Mouse (Mus musculus) kidney, postnatal 10 days (tissue): Measurements from ENCODE around the gene Itga3.

Experiments used
- DNase-seq: peaks from one replicate; pipeline ENCODE4 v3.0.0; 2021; ENCODE audit warnings: mixed read lengths

Itga3 gene

DNA sequence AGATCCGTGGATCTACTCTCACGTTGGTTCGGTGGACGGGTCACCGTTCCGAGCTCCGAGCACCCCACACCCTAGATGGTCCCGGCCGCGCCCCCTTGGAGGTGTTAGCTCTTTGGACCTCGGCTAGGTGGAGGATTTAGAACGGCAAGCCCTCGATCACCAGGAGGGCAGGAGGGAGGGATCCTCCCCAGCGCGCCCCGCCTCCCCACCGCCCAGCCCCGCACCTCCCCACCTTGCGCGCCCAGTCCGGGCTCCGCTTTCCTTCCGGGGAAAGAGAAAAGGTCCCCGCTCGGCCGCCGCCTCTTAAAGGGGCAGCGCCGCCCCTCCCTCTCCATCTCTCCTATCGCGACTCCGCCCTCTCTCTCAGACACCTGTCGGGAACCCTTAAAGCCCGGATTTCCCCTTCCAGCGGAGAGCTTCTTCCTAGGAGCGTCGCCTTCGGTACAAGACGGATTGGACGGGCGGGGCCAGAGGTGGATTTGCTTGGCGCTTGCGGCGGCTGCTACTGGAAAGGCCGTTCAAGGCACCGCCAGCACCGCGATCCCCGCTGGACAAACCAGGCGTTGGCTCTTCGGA is at the start of gene Itga3:
TSS of gene Itga3 (minus strand) at position 266 of the 576 bp plus-strand sequence.
- peak; percentile 90 for DNase-seq

DNA sequence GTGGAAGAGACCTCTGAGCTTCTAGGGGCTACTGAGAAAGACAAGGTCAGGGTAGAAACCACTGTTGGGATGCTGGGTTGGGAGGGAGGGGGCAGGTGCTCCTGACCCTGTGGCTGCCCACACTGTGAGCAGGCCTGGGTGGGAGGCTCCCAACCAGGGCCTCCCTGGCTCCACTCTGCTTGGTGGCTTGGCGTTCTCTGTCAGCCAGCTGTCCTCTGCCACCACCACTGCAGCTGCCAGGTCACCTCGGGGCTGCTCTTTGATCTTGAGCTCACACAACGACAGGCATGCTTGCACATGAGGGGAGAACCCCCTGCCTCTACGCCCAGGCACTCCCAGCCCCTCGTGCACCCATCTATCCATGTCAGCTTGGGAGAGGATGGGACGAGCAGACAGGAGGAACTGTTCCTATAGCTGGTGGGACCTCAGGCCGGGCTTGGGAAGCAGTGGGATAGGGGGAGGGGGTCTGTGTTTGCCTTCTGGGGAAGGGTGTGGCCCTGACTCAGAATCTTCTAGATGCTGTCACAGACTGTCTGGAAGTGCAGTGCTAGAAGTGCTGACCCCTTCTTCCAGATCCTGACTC is 48.9 kb upstream of the Itga3 start:
- DNase-seq, result no peak

DNA sequence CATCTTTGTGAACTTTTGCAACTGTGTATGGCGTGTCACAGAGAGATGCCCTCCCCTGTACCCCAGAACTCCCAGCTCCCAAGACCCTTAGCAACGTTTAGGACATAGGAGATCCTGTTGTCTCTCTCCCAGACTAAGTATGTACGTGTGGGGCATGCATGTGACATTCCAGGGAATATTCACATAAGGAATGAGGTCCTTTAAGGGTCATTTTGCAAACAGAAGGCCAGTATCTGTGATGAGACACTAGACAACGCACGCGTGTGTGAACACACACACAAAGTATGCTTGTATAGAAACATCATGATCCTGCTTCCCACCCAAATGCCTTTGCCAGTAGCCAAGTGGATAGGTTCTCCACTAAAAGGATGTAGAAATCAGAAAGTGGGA is 45.5 kb upstream of the Itga3 start:
- no peak for DNase-seq

DNA sequence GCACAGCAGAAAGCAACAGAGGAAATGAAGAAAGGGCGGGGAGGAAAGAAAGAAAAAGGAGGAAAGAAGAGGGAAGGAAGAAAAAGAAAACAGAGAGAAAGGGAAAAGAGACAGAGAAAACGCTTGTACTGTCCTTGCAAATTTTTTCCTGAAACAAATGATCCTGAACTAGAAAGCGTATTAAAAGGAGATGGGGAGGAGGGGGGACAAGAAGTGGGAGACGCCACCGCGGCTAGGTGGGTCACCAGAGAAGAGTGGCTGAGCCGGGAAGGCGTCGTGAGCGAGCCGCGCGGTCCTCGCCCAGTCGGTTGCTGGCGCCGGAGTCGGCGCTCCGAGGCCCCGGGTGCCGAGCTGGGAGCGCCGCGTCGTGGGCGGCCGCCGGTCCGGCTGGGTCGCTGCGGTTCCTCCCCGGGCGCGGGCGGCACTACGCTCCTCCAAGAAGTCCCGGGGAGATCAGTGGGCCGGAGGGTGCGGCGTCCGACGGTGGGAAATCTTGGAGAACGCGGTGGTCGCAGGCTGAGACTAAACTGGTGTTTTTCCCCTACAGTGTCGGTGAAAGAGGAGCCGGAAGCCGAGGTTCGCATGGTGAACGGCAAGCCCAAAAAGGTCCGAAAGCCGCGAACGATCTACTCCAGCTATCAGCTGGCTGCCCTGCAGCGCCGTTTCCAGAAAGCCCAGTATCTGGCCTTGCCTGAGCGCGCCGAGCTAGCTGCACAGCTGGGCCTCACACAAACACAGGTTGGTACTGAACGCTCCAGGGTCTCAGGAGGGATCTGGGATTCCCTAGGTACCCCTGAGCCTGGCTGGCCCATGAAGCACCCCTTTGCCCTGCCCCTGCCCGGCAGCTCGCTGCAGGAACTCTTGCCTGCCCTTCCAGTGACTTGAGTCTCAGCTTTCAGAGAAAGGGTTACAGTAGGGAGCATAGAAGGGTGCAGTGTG is 44.8 kb upstream of the Itga3 start:
- peak; percentile 40 for DNase-seq

DNA sequence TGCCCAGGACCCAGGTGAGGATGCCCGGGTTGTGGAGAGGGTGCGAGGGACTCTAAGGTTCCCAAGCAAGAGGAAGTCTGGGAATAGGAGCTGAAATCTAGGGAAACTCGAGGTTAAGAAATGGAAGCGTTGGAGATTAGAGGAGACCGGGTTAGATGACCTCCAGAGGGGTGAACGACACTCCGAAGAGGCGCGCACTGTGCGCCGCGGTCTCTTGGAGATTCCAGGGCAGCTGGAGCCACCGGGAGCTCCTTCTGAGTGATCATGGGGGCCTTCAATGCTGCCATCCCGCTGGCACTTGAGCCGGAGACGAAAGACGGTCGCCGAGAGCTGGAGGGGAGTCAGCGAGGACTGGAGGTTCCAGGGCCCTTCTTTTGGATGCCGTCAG is 44.0 kb upstream of the Itga3 start:
- no peak for DNase-seq

DNA sequence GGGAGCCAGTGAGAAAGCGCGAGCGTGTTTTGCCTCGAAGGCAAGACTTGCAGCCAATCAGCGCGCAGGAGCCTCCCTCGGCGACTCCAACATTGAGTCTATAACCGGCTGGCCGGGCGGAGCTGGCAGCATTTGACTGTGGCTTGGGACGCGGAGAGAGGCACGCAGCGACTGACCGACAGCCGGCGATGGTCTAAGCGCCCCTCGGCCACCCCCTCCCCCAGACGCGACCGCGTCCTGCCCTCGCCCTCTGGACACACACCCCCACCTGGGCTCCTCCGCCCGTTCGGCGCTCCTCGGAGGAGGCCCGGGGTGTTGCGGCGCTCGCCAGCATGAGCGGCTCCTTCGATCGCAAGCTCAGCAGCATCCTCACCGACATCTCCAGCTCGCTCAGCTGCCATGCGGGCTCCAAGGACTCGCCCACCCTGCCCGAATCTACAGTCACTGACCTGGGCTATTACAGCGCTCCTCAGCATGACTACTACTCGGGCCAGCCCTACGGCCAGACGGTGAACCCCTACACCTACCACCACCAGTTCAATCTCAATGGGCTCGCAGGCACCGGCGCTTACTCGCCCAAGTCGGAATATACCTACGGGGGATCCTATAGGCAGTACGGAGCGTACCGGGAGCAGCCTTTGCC is 43.5 kb upstream of the Itga3 start, which contains the start of gene Dlx3:
TSS of gene Dlx3 (plus strand) at position 130 of the 643 bp plus-strand sequence.
- DNase-seq, result peak; percentile 70

DNA sequence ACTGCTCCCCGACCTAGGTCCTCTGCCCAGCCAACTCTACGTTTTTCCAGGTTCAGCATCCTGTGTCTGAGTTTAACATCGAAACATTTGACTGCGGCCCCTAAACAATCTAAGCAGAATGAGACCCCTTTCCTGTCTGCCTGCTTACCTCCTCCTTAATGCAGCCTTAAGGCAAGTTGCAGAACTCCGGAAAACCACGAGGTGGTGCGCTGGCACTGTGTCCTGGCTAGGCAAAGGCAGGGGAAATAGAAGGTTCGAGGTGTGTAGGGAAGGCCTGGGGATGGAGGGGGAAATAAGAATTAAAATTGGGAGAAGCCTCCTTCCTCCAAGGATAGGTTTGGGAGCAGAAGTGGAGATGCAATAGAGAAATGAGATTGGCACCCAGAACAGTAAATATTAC is 41.9 kb upstream of the Itga3 start:
- peak; percentile 87 for DNase-seq

DNA sequence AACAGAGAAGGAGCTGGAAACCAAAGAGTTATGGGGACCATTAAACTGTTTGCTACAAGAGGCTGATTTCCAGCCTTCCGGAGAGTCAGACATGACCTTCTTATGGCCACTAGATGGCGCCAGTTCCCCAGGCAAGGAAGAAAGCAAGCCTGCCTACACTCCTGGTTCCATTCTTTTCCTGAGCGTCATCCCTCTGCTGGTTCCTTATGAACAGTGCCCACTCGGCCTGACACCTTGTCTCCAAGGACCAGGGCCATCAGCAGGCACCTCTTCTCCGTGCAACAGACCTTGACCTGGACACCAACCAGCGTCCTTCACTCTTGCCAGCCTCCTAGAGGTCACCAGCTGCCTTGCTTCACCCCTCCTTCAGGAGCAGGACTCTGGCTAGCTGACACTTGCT is 40.4 kb upstream of the Itga3 start:
- DNase-seq, result peak; percentile 86

DNA sequence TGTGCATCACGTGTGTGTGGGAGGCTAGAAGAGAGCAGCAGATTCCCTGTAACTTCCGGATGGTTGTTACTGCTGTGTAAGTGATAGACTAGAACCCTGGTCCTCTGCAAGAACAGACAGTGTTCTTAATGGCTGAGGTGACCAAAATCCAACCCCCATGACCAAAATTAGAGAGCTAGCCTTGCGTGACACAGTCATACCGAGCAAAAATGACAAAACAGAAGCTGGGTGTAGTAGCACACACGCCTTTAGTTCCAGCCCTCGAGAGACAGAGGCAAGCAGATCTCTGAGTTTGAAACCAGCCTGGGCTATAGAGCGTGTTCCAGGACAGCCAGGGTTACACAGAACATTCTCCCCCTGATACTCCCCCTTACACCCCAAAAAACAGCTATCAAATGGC is 33.5 kb upstream of the Itga3 start:
- DNase-seq, result no peak

DNA sequence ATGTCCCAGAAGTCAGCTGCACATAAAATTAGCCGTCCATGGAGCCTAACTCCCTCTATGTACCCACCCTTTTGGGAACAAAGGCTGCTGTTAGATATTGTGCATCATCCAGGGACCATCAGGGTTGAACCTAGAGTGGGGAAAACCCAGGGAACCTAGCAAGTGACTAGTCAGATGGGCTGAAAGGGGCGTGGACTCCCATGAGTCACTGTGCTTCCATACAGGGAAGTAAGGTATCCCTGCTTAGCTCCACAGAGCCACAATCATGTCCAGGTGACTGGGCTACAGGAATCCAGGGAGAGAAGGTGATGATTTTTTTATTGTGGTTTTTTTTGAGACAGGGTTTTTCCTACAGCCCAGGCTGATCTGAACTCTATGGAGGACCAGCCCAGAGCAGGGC is 32.4 kb upstream of the Itga3 start:
- DNase-seq, result no peak

DNA sequence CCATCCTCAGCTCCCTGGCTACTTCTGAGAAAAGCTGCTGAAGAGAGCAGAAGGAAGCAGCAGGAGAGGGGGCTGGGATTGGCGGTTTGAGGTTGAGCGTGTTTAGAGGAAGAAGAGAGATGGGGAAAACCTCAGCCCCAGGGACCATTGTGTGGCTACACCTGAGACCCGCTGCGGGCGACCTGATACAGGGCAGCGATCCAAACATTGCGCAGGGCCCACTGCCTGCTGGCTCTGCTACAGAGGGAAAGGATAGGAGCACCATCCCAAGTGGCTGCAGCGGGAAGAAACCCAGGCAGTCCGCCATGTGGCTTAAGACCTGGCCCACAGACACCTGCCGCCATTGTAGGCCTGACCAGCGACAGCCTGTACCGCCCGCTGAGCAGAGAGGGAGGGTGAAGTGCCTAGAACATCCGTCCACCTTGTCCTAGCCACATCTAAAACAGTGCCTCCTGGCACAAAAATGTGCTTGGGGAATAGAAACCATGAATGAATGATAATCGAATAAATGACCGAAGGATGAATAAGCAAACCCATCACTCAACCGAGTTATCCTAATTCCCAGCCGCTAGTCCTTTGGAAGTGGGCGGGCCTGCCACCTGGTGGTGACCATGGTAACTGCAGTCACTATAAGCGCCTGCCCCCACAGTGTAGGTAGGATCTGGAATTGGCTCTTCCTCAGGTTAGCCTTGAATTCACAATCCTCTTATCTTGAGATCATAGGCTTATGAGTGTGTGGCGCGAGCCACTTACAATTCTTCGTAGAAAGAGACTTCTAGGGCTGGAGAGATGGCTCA is 30.0 kb upstream of the Itga3 start:
- DNase-seq, result peak; percentile 89

DNA sequence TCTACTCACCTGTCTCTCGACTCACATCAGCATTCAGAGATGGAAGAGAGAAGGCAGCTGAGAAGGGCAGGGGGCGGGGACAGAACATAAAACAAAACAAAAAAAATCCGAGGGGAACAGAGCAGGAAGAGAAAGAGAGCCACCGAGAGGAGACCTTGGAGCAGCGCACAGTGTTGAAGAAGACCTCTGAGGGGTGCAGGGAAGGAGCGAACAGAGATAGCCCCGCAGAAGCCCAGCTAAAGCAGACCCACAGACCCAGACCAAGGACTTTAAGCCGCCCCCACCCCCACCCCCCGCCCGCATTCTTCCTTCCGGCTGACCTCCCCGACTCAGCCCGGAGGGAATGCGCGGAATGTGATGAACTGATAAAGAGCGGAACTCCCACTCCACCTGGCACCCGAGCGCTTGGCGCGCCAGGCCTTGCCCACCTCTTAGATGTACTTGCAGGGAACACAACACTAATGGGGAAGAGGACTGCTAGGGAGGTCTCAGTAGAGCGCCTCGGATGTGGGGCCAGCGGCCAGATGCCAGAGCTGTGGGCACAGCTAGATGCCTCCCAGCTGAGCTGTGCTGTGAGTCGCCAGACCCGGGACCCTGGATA is 28.8 kb upstream of the Itga3 start:
- DNase-seq, result peak; percentile 66

DNA sequence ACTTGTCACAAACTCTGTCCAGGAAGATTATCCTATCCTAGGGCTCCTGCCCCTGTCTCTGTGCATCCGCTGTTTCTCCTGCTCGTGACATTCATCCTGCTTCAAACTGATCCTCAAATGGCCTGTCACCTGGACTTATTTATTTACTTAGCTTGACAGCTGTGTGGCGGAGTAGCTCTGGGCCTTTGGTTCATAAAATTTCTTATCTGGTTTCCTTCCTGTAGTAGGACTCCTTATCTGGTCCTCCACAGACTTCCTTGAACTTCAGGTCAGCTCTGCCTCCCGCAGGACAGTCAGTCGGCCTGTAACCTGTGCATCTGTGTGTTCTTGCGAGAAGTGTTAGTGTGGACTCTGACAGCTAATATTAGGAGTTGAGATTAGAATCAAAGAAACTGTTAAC is 27.7 kb upstream of the Itga3 start:
- DNase-seq, result no peak

DNA sequence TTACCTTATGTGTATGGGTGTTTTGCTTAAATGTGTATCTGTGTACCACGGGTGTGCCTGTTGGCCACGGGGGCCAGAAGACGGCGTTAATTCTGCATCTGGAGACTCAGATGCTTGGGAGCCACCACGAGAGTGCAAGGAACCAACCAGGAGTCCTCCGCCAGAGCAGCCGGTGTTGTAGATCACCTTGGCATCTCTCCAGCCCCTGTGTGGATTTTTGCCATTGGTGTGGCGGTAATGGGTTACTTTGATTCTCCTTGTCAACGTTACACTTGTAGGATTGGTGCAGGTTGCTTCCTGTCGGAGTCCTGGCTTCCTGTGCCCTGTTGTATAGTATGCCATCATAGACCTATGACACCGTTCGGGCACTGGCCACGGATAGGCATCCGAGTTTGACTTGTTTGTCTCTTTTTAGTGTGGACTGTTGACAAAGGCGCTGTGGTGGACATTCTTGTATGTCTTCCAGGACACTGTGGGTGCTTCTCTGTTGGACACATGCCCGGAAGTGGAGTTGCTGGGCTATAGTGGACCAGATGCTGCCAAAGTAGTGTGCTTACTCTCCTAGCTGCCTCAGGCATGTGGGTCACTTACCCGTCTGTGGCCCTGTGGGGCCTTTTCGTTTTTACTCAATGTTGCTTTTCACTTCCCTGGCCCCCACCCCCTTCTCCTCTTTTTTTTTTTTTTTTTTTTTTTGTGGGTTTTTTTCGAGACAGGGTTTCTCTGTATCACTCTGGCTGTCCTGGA is 25.7 kb upstream of the Itga3 start:
- DNase-seq, result peak; percentile 60

DNA sequence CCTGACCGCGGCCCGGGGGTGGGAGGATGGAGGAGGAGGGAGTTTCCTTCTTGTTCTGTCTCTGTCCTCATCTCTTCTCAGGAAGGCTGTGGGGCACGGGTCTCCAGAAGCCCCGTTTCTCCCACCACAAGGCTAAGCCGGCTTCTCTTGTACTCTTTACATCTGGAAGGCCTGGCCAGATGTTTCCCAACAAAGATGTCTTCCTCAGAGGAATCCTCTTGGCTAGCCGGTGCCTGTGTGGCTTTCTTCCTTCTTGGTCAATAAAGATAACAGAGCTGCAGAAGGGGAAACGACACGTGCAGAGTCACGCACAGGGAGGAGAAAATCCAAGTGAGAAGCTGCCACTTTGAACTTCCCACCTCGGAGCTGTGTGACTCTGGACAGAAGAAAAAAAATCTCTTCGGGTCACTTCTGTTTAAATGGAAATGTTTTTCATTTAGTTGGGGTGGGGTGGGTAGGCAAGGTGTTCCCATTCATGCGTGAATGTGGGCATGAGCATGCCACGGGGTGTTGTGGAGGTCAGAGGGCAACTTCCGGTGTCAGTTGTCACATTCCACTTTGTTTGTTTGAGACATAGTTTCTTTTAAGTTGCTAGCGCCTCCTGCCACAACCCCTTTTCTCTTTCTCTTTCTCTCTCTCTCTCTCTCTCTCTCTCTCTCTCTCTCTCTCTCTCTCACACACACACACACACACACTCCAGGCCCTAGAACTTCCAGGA is 24.6 kb upstream of the Itga3 start:
- peak; percentile 42 for DNase-seq

DNA sequence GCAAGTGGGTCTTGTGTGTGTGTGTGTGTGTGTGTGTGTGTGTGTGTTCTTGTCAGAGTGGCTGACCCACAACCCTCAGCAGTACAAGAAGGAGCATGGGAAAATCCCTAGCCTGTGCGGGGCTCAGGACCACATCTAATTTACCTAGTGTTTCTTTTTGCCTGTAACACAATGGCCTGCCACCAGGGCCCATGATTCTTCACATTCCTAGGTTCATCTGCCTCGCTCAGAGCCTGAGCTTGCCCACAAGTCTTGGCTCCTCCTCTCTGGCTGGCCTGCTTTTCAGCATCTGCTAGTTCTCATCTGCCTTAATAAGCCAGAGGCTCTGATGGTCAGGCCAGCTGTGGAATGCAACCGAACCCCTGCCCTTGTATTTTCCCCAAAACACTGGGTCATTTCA is 23.8 kb upstream of the Itga3 start:
- DNase-seq, result peak; percentile 64

DNA sequence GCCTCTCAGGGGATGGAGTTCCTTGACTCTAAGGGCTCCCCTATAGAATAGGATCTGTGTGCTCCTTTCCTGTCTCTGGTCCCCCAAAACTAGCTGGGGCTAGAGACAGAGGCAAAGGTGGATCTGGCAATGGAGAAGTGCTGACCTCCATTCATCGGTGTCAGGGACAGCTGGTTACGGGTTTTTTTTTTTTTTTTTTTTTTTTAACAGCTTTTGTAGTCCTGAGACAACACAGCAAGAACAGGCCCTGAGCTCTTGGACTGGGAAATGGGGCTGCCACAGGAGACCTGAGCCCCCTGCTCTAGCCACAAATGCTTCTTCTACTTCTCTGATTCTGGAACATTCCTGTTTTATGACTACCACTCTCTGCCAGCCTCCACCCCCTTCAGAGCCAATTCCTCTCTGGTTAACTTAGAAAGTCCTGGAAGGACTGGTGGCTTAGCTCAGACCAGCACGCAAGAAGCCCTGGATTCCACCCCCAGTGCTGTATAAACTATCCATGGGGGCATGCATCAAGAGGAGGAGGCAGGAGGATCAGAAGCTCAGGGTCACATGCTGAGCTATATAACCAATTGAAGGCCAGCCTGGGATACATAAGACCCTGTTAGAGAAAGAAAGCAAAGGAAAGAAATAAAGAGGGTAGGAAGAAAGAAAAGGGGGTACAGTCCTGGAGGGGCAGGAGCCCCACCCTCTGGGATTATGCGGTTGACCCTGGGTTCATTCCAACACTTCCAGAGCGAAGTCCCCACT is 21.9 kb upstream of the Itga3 start:
- DNase-seq, result no peak

DNA sequence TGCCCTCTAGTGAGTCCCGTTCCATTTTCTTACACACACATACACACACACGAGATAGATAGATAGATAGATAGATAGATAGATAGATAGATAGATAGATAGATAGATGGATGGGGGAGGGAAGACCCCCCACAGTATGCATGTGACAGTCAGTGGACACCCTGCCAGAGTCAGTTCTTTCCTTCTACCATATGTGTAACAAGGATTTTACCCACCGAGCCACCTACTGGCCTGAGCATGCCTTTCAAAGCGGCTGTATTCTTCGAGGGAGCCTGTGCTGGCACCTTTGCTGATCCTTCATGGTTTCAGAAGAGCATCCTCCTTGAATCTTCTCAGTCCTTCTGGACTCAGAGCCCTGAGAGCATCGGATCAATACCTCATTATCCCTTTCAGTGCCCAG is 21.3 kb upstream of the Itga3 start:
- no peak for DNase-seq

DNA sequence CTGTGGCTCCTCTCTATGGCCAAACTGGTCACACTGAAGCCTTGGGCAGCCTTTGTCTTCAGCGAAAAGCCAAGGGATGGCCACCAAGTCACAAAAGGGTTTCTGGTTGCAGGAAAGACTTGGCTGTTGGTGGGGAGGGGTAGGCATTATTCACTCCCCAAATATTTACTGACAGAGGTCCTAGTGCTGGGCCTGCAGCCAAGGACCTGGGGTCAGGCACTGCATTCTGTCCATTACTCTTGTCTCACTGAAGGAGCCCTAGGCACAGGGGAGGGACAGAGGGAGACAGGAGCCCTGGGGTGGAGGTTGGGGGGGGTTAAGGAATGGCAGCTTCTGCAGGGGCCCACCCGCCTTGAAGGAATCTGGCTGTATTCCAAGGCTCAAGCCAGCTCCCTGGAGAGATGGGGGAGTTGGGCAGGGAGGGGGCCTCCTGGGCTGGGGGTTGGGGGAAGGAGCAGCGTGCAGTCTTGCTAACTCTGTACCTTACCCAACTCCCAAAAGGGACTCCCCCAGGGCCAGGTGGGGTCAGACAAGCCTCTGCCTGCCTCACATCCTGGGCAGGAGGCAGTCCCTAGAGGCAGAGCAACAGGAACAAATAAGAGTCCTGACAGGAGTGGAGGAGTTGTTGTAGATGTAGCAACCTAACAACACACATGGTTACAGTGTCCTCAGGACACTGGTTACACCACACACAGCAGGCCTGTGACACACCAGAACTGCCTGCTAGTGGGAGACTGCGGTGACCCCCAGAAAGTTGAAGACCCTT is 20.2 kb upstream of the Itga3 start:
- DNase-seq, result peak; percentile 72
